Mouse (Mus musculus): ENCODE measurements at regions not wholly inside any gene's neighbourhood (a gene's known extent, or its start where the extent isn't known, plus 50 kb on each side); places are given as distances from the start of the nearest gene placed in this dataset.

DNA sequence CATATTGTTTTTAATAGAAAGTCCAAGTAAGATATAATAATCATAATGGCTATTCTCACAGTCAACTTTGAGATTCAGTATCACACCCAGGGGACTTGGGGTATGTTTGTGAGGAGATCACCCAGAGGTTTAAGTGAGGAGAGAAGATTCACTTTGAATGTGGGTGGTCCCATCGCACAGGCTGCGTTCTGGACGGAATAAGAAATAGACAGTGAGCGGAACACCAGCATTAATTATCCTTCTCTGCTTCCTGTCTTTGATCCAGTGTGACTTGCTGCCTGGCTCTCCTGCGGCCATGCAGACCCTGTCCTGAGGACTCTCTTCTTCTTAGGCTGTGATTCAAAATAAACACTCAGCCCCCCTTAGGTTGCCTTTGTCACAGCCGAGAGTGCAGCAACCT is 60.6 kb upstream of the Kras start:
- no peak overlapping the region for H3K27ac ChIP-seq (ENCODE audit: control insufficient read depth, insufficient read depth, low read depth, low read length, poor library complexity)
- no peak overlapping the region for H3K4me3 ChIP-seq (replicated peaks; ENCODE audit: control insufficient read depth, low read depth, low read length)
- WGBS: 91% methylated on average over 6 of the region's 6 CpGs
- TF ChIP-seq CTCF (IDR thresholded peaks at IDR 0.05; ENCODE audit: control insufficient read depth, insufficient read depth, low read length): no peak
- no peak for TF ChIP-seq POLR2A (IDR thresholded peaks at IDR 0.05; ENCODE audit: borderline replicate concordance, control insufficient read depth, low read depth, low read length)
- peaks cover 2% of the 10 kb centered on the region for H3K4me1 ChIP-seq (ENCODE audit: control insufficient read depth, insufficient read depth, low read length)

- TF ChIP-seq CTCF (IDR thresholded peaks at IDR 0.05; ENCODE audit: control insufficient read depth, insufficient read depth, low read length) (no peak), POLR2A (IDR thresholded peaks at IDR 0.05; ENCODE audit: borderline replicate concordance, control insufficient read depth, low read depth, low read length) (no peak)
- WGBS: 86% methylated on average over 3 of the region's 3 CpGs
- Histone ChIP-seq H3K4me3 (replicated peaks; ENCODE audit: control insufficient read depth, low read depth, low read length) (no peak overlapping the region), H3K4me1 (ENCODE audit: control insufficient read depth, insufficient read depth, low read length) (peaks cover 6% of the 10 kb centered on the region), H3K27ac (ENCODE audit: control insufficient read depth, insufficient read depth, low read depth, low read length, poor library complexity) (no peak overlapping the region)
Observed at GRCm38 (mm10) chr6:145309025-145309424, 59.0 kb upstream of the Kras start.

GRCm38 (mm10) chr6:145307237-145307636 is 57.2 kb upstream of the Kras start:
- no peak for TF ChIP-seq CTCF (IDR thresholded peaks at IDR 0.05; ENCODE audit: control insufficient read depth, insufficient read depth, low read length)
- no peak for TF ChIP-seq POLR2A (IDR thresholded peaks at IDR 0.05; ENCODE audit: borderline replicate concordance, control insufficient read depth, low read depth, low read length)
- H3K4me1 ChIP-seq (ENCODE audit: control insufficient read depth, insufficient read depth, low read length): peaks cover 6% of the 10 kb centered on the region
- H3K4me3 ChIP-seq (replicated peaks; ENCODE audit: control insufficient read depth, low read depth, low read length): no peak overlapping the region
- H3K27ac ChIP-seq (ENCODE audit: control insufficient read depth, insufficient read depth, low read depth, low read length, poor library complexity): peak overlapping the region; percentile 91
- 3% methylated on average over 8 of the region's 8 CpGs for WGBS

DNA sequence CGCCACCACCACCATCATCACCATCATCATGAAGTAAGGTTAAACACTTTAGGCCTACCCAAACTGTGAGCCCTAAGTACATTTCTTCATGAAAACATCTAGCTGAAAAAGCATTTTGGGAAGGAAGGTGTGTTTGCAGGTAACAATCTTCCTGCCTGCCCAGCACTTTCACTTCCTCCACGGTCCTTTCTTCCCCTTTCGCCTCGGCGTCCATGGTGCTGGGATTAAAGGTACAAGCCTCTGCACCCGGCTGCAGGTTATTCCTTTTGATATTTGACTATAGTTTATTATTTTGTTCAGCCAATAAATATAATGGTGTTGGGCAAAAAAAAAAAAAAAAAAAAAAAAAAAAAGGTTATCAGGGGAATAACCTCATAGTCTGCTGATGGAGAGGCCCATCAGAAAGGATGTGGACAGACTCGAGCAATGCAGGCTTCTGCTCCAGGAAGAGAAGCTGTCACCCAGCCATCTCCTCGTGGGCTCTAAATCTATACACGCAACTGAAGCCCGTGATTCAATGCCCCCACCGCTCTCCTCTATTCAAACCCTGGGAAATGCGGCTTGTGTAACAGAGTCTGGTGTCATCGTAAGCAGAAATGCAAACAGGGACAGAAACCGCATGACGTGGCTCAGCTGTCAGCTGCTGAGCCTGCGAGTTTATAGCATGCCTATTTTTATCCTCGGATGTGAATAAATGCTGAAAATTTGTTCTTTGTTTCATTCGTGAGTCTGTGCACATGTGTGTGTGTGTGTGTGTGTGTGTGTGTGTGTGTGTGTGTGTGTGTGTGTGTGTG is 56.5 kb upstream of the Kras start:
- Histone ChIP-seq H3K27ac (ENCODE audit: control insufficient read depth, insufficient read depth, low read depth, low read length, poor library complexity) (peak overlapping the region; percentile 91), H3K4me1 (ENCODE audit: control insufficient read depth, insufficient read depth, low read length) (peaks cover 6% of the 10 kb centered on the region), H3K4me3 (replicated peaks; ENCODE audit: control insufficient read depth, low read depth, low read length) (peak overlapping the region; percentile 15)
- TF ChIP-seq CTCF (IDR thresholded peaks at IDR 0.05; ENCODE audit: control insufficient read depth, insufficient read depth, low read length) (no peak), POLR2A (IDR thresholded peaks at IDR 0.05; ENCODE audit: borderline replicate concordance, control insufficient read depth, low read depth, low read length) (no peak)
- 6% methylated on average over 18 of the region's 18 CpGs for WGBS

- TF ChIP-seq CTCF (IDR thresholded peaks at IDR 0.05; ENCODE audit: control insufficient read depth, insufficient read depth, low read length): no peak
- TF ChIP-seq POLR2A (IDR thresholded peaks at IDR 0.05; ENCODE audit: borderline replicate concordance, control insufficient read depth, low read depth, low read length): no peak
- WGBS: 86% methylated on average over 5 of the region's 5 CpGs
- no peak overlapping the region for H3K4me3 ChIP-seq (replicated peaks; ENCODE audit: control insufficient read depth, low read depth, low read length)
- H3K4me1 ChIP-seq (ENCODE audit: control insufficient read depth, insufficient read depth, low read length): peaks cover 6% of the 10 kb centered on the region
- no peak overlapping the region; the same call in 1 of the 2 replicates for H3K27ac ChIP-seq (ENCODE audit: control insufficient read depth, insufficient read depth, low read depth, low read length, poor library complexity)
Observed at GRCm38 (mm10) chr6:145305669-145306068, 55.6 kb upstream of the Kras start.

- H3K4me1 ChIP-seq (ENCODE audit: control insufficient read depth, insufficient read depth, low read length): peaks cover 6% of the 10 kb centered on the region
- peak overlapping the region; percentile 57 for H3K27ac ChIP-seq (ENCODE audit: control insufficient read depth, insufficient read depth, low read depth, low read length, poor library complexity)
- H3K4me3 ChIP-seq (replicated peaks; ENCODE audit: control insufficient read depth, low read depth, low read length): peak overlapping the region; percentile 67
- WGBS: 2% methylated on average over 18 of the region's 18 CpGs
- TF ChIP-seq CTCF (IDR thresholded peaks at IDR 0.05; ENCODE audit: control insufficient read depth, insufficient read depth, low read length) (no peak), POLR2A (IDR thresholded peaks at IDR 0.05; ENCODE audit: borderline replicate concordance, control insufficient read depth, low read depth, low read length) (0 out of 2 replicates have a peak, but pooled peaks have one; percentile 25)
Observed at GRCm38 (mm10) chr6:145303641-145304070, 53.6 kb upstream of the Kras start.

DNA sequence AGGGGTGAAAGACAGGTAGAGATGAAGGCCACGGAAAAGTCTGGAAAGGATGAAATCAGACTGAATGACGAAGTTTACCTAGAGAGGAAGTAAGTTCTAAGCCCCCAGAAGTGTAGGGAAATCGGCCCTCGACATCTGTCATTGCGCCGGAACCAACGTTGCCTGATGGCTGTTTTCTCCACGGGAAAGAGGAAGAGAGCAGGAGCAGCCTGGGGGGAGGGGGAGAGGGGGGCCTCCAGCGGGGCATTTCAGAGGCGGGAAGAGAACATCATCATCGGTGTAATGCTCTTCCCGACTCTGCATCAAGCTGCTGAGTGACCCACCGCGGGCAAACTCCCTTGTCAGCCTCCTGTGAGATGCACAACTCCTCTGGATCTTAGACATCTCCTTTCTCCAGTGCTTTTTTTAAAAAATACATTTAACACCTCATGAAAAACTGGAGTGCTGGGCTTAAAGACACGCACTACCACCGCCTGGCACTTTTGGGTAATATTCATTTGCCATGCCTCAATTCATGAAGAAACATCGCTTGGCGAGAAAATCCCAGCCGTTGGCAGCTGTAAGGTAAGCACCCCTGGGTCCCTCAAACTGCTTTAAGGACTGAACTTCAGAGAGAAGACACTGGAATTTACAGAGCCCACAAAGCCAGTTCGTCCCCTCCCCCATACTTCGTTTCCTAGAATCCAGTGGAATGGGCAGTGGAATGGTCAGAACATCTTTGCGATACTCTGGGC is 53.0 kb upstream of the Kras start:
- TF ChIP-seq CTCF (IDR thresholded peaks at IDR 0.05; ENCODE audit: control insufficient read depth, insufficient read depth, low read length) (no peak), POLR2A (IDR thresholded peaks at IDR 0.05; ENCODE audit: borderline replicate concordance, control insufficient read depth, low read depth, low read length) (no peak)
- peak overlapping the region; percentile 57 for H3K27ac ChIP-seq (ENCODE audit: control insufficient read depth, insufficient read depth, low read depth, low read length, poor library complexity)
- 3% methylated on average over 22 of the region's 22 CpGs for WGBS
- peaks cover 6% of the 10 kb centered on the region for H3K4me1 ChIP-seq (ENCODE audit: control insufficient read depth, insufficient read depth, low read length)
- H3K4me3 ChIP-seq (replicated peaks; ENCODE audit: control insufficient read depth, low read depth, low read length): peak overlapping the region; percentile 67

- no peak overlapping the region for H3K27ac ChIP-seq (ENCODE audit: control insufficient read depth, insufficient read depth, low read depth, low read length, poor library complexity)
- 64% methylated on average over 10 of the region's 10 CpGs for WGBS
- H3K4me3 ChIP-seq (replicated peaks; ENCODE audit: control insufficient read depth, low read depth, low read length): peak overlapping the region; percentile 23
- H3K4me1 ChIP-seq (ENCODE audit: control insufficient read depth, insufficient read depth, low read length): peaks cover 6% of the 10 kb centered on the region
- TF ChIP-seq POLR2A (IDR thresholded peaks at IDR 0.05; ENCODE audit: borderline replicate concordance, control insufficient read depth, low read depth, low read length) (no peak), CTCF (IDR thresholded peaks at IDR 0.05; ENCODE audit: control insufficient read depth, insufficient read depth, low read length) (no peak)
Observed at GRCm38 (mm10) chr6:145302105-145302504, 52.1 kb upstream of the Kras start.
